Mouse (Mus musculus): ENCODE measurements around the gene Psd4. TPM values are rescaled to one million over a fixed set of nuclear protein-coding genes. Genes with fewer than 3 reads are reported as not detected.

The Psd4 gene
- total RNA-seq, 2 experiments from 2014 or later: 0.27 to 0.87 TPM

DNA sequence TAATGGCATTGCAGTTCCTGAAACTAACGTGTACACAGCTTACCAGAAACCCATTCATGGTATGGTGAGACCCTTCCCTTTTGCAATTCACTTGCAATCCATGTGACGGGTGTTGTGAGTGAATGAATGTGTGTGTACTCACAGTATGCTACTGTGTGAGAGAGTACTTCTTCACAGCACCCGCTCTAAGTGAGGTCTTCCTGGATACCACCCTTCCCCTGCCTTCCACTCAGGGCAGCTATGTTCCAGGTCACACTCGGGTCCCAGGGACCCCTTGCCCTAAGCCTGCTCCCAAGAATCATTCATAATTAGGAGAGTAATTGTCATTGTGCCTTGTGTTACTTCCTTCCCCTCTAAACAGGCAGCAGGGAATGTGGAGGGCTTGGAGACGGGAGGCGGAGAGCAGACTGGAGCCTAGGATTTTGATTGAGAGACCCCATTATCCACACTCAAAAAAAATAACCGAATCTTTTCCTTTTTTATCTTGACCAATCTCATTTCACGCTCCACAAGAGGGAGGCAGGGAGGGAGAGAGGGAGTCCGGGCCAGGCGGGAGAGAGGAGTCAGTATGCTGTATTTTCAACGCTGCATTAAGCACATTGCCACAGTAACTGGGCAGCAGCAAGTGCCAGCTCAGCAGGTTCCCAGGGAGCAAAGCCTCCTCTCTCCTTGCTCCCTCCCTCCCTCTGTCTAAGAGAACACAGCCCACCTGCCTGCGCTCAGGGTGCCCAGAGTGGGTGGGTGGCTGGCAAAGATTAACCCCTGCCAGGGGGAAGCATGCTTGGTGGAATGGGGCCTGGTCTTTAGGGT is 60.7 kb downstream of the Psd4 start:
- intact Hi-C loops (cut with DNase I): no loop called here

GRCm38 (mm10) chr2:24429806-24430205 is 62.4 kb downstream of the Psd4 start:
- no peak for DNase-seq
- intact Hi-C loops (cut with DNase I): no loop called here

More for the DNA sequence above, 60.7 kb downstream of the Psd4 start:
- no peak for DNase-seq

DNA sequence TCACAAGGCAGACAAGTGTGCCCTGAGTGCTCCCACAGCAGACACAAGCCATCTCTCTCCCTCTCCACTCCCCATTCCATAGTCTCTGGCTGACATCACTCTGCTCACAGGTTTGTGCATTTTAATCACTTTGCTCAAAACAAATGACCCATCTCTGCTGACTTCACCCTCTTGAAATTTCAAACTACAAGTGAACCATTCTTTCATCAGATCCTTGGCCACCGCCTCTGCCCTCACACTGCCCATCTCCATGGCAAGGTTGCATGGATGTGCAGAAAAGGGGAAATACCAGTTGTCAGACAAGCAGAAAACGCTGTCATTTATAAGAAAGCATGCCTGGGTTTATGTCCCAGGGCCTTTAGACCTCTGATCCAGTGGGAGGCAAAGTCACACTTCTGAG is 67.3 kb downstream of the Psd4 start:
- DNase-seq: no peak
- intact Hi-C loops (cut with DNase I): no loop called here

- intact Hi-C loops (cut with DNase I): no loop called here
- no peak for DNase-seq
These were observed 68.3 kb downstream of the Psd4 start for GRCm38 (mm10) chr2:24435699-24436098.

- intact Hi-C loops (cut with DNase I): no loop called here
- DNase-seq: no peak
These were observed 72.7 kb downstream of the Psd4 start for GRCm38 (mm10) chr2:24440056-24440455.

DNA sequence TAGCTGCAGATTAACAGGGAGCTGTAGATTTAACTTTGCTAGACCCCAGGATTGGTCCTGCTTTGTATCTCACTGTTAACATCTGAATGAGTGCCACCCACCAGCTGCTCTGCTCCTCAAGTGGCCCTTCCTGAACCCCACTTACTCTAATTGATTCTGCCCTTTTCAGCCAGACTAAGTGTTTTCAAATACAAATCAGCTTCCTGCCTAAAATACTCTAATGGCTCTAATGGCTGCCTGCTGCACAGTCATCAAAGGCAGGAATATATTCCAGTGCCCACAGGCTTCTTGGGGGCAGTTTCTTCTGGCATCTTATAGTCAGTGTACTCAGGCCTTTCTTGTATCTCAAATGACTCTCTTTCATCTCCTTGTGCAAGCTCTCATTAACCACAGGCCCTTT is 74.5 kb downstream of the Psd4 start:
- intact Hi-C loops (cut with DNase I): no loop called here
- no peak for DNase-seq

GRCm38 (mm10) chr2:24442303-24442925 is 75.0 kb downstream of the Psd4 start:
- intact Hi-C loops (cut with DNase I): no loop called here
- no peak for DNase-seq

- intact Hi-C loops (cut with DNase I): no loop called here
- DNase-seq: no peak
These were observed 75.9 kb downstream of the Psd4 start for GRCm38 (mm10) chr2:24443256-24443790.

DNA sequence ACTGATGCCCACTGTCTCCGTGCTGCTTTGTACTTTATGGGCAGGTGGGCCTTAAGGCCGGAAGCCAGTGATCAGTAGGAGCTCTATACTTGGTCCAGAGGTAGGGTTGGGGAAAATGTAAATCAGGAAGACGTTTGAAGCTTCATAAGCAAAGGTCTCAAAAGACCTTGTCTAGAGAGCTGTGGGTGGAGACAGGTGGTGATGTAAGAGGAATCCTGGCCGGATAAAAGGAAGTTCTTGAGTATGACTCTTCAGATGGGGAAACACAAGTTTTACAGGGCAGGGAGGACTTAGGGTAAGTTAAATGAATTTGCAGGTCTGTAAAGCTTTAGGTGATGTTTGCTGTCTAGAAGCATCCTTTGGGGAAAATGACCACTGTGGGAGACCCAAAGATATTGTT is 81.7 kb downstream of the Psd4 start:
- DNase-seq: no peak
- intact Hi-C loops (cut with DNase I): no loop called here

GRCm38 (mm10) chr2:24453206-24453605 is 85.8 kb downstream of the Psd4 start:
- intact Hi-C loops (cut with DNase I): no loop called here

DNA sequence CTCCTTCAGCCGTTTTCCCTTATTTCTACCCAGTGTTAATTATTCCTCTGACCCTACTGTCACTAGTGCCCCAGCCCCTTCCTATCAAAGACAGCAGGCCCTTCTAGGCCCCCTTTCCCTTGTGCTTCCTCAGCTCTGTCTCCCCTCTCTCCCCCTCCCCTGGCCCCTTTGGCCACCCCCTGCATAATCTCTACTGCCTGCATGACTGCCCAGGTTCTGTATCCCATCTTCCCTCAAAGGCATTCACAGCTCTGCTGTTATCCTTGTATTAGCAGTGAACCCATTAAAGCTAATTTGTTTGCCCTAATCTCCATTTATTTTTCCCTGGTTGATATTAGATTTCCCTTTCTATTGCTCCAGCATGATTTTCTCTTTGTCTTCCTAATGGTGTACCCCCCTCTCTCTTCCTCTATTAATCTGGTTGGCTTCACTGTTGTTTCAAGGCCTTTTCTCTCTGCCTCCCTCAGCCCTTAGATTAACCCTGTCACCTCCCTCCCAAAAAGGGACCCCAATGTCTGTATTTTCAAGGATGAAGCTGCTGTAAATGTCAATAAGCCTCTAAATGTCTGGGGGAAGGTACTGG is 87.1 kb downstream of the Psd4 start:
- no peak for DNase-seq
- intact Hi-C loops (cut with DNase I): no loop called here

More at GRCm38 (mm10) chr2:24453206-24453605, 85.8 kb downstream of the Psd4 start:
- DNase-seq: peak in 1 of 2 experiments; percentile 35

GRCm38 (mm10) chr2:24455057-24455855 is 87.9 kb downstream of the Psd4 start:
- intact Hi-C loops (cut with DNase I): no loop called here
- no peak for DNase-seq

GRCm38 (mm10) chr2:24456841-24457240 is 89.5 kb downstream of the Psd4 start:
- intact Hi-C loops (cut with DNase I): no loop called here
- no peak for DNase-seq

DNA sequence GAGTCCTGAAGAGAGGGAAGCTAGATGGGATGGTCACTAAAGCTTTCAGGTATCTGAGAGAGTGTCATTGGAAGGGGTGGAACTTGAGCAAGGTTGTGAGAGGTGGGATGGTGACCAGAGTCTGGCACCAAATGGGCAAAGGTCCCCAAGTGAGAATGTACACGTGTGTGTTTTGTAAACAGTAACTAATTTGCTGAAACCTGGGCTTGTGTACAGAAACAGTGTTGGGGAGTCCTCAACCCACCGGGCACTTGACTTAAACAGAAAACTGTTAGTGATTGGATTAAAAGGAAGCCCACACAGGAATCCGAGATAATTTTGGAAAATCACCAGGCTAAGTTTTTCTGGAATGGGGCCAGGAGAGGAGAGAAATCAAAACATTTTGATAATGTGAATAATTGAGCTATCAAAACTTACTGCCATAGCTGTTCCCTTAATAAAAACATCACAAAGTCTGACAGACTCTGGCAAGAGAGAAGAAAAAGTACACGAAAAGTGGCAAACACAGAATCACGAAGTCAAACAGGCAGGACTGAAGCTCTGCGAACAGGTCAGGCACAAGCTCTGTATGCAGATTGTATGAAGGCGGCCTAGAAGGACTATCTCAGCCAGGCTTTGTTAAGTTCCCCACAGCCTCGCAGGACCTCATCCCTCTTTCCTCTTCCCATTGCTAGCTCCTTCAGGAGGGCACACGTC is 92.9 kb downstream of the Psd4 start:
- DNase-seq: no peak
- intact Hi-C loops (cut with DNase I): no loop called here

- no peak for DNase-seq
- intact Hi-C loops (cut with DNase I): no loop called here
These were observed 93.4 kb downstream of the Psd4 start for GRCm38 (mm10) chr2:24460808-24461127.

Other genes starting within 250 kb of the Psd4 start
- not detected for gene Il1f8, start 214.4 kb upstream of the Psd4 start, total RNA-seq (2021)
- not detected for gene Il1f9, start 181.1 kb upstream of the Psd4 start, total RNA-seq (2021)
- not detected for gene Il1f6, start 152.2 kb upstream of the Psd4 start, total RNA-seq (2021)
- not detected for gene Il1f5, start 90.6 kb upstream of the Psd4 start, total RNA-seq (2021)
- gene Il1f10, start 76.4 kb upstream of the Psd4 start, total RNA-seq (2021): not detected
- not detected for gene Il1rn, start 30.7 kb upstream of the Psd4 start, total RNA-seq (2021)
- gene Pax8, start 108.0 kb downstream of the Psd4 start, total RNA-seq (2021): not detected

Measured in gastrocnemius, postnatal 36 days (tissue).